Mouse (Mus musculus) spleen, embryonic (tissue): ENCODE measurements around the gene Mrps2.
"Not testable (repeated sequence)": the region's sequence is repeated elsewhere in the genome, so short reads cannot be mapped to it uniquely, and the experiment has no call there.

ENCODE experiments used
- CTCF ChIA-PET: fragments of 350-600 bp; sonication (Branson Sonifier 250); formaldehyde crosslinking; loops from one replicate; lab custom pipeline; 2022; lab: Charles Lee

Gene Mrps2

GRCm38 (mm10) chr2:28470591-28470990, 2.7 kb downstream of the Mrps2 start:
- CTCF ChIA-PET: no interaction called here

GRCm38 (mm10) chr2:28472011-28472410, 4.1 kb downstream of the Mrps2 start:
- CTCF ChIA-PET: not testable (repeated sequence)

DNA sequence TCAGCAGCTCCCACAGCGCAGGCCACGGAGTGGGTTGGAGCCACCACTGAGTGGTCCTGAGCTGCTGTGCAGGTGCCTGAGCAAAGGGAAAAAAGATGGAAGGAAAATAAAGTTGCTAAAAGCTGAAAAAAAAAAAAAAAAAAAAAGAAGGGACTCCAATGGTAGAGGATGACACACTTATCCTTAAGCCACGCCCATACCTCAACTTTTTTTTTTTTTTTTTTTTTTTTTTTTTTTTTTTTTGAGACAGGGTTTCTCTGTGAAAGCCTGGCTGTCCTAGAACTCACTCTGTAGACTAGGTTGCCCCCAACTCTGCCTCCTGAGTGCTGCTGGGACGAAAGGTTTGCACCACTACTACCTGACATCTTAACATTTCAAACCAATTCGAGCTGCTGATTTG, 10.1 kb downstream of the Mrps2 start:
- CTCF ChIA-PET: interaction anchor here (0.7 kb wide), 1 partner anchor 83 kb away, joined by 15 read pairs; no protein-coding TSS in a partner anchor

DNA sequence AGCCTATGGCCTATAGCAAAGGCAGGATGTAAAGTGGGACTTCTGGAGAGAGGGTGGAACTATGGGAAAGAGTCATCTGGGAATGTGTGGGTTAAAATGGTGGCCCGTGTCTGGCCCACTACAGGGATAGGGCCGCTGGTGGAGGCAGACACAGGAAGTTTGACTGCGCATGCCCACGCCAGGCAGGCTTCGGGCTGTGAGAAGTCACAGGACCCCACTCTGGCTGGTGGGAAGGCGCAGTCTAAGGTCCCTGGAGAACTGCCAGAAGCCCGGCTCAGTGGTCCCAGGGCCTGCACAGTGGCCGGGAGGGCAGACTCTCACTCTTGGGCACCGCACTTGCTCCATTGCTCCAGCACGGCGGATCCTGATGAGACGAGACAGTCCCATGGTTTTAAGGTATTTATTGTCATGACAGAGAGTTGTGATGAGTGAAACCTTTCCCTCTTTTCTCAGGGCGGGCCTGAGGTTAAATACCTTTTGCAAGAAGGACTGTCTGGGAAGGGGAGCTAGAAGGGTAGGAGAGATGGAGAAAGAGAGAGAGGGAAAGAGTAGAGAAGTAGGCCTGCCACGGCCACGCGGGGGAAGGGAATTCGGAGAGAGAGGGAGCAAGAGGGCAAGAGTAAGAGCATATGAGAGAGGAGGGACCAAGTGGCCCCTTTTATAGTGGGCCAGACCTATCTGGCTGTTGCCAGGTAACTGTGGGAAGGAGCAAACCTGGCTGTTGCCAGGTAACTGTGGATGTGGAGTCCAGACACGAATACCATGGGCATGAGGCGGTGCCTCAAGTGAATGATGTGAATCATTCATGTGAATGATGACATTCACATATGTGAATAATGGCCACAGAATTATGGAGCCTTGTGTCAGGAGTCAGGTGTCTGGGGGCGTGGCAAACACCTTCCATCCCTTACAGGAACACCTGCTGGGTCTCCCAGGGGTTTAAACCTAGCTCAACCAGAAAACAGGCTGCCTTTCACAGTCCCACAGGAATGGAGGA, 11.6 kb downstream of the Mrps2 start:
- CTCF ChIA-PET: no interaction called here

- CTCF ChIA-PET: no interaction called here
Observed at GRCm38 (mm10) chr2:28483861-28484260, 16.0 kb downstream of the Mrps2 start.

DNA sequence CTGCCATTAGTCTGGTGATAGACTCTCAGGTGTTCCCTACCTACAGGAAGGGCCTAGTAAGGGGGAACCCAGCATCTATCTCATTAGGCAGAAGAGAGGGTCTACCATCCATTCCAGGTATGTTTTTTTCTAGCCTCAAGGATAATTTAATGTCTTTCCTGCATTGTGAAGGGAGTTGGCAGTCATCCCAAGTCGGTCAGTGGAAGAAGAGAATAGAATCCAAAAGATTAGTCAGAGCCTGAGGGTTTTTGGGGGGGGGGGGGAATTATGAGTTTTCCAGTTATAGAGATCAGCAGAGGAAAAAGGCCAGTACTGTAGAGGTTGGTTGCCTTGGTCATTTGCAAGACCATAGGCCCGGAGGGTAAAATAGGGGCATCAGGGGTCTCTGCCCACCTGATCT, 26.7 kb downstream of the Mrps2 start:
- CTCF ChIA-PET: interaction anchor here (0.6 kb wide), 1 partner anchor 9 kb away, joined by 3 read pairs; no protein-coding TSS in a partner anchor

DNA sequence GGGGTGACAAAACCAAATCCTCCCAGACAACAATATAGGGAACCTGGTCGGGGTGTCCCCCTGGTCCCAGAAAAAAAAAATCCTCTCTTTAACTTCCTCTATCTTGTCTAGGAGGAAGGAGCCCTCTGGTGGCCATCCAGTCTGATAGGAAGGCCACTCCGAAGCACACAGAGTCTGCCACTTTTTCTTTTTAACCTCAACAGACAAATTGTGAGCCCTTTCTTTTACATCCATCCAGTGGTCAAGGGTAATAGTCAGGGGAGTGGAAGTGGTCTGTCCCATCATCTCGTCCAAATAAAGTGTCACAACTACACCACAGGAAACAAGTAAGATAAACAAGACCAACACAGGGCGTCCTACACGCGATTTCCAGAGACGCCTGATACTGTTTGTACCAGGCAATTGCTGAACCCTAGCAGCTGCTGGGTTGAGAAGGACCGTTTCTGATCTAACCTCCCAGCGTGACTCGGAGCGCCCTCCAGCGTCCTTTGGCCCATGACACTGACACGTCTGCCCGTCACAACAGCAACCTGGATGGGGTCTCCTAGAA, 27.4 kb downstream of the Mrps2 start:
- CTCF ChIA-PET: no interaction called here

GRCm38 (mm10) chr2:28495801-28496595, 28.1 kb downstream of the Mrps2 start:
- CTCF ChIA-PET: no interaction called here

- CTCF ChIA-PET: no interaction called here
Observed at GRCm38 (mm10) chr2:28496671-28497070, 28.8 kb downstream of the Mrps2 start, which contains the start of gene Gbgt1. Gene Gbgt1 (plus strand): TSS chr2:28496891.

- CTCF ChIA-PET: no interaction called here
Observed at GRCm38 (mm10) chr2:28497561-28497960, 29.7 kb downstream of the Mrps2 start.

DNA sequence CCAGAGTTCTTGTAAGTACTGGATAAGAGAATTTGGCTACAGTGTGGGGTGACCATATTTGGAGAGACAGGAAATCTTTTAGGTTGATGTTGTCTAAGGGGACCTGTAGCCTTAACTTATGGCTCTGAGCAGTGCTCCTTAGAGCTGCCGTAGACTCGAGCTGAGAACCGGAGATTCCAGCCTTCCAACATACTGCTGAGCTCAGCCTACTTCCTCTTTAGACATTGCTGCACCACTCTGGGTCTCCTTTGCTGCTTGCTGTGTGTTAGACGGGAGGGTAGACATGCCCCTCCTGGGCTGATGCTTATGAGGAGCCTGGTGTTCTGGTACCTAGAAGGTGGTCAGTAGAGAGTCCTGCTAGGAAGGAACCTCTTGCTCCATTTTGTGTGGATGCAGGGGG, 30.6 kb downstream of the Mrps2 start:
- CTCF ChIA-PET: no interaction called here

DNA sequence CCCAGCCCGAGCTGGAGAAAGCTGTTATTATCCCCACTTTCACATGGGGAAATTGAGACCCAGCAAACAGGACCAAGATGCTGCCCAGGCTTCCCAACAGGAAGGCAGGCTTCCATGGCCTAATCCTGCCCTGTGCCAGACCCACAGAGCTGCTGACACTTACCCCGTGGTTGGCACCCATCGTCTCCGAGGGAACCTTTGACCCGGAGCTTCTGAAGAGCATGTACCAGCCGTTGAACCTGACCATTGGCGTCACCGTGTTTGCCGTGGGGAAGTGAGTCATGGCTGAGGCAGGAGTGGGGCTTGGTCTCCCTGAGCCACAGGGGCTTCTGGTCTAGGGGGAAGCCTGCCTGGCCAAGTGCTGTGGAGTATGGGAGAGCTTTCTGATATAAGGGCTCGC, 35.1 kb downstream of the Mrps2 start:
- CTCF ChIA-PET: interaction anchor here (0.5 kb wide), 1 partner anchor 9 kb away, joined by 3 read pairs; no protein-coding TSS in a partner anchor

DNA sequence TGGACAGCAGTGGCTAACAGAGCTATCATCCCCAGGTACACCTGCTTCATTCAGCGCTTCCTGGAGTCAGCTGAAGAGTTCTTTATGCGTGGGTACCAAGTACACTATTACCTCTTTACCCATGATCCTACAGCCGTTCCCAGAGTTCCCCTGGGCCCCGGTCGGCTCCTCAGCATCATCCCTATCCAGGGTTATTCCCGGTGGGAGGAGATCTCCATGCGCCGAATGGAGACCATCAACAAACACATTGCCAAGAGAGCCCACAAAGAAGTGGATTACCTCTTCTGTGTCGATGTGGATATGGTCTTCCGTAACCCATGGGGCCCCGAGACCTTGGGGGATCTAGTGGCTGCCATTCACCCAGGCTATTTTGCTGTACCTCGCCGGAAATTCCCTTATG, 36.8 kb downstream of the Mrps2 start:
- CTCF ChIA-PET: no interaction called here

DNA sequence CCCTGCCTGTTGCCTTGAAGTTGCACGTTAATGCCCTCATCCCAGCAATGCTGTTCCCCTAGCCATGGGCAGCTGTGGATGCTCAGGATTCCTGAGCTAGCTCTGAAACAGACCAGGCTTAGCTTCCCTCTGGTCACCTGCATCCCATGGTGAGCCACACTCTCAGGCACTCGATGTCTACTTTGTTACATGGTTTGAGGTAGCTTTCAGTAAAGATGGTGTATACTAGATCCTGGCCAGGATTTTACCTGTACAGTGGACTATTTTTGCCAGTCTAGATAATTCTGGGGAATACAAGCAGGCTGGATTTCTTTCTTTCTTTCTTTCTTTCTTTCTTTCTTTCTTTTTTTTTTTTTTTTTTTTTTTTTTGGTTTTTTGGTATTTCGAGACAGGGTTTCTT, 37.9 kb downstream of the Mrps2 start, which contains the start of gene Gm10134:
Gene Gm10134 (plus strand): TSS at position 301 of the 400 bp plus-strand sequence.
- CTCF ChIA-PET: interaction anchor here (0.6 to 0.7 kb wide), 2 partner anchors 30 to 266 kb away, joined by 3 to 8 read pairs; no protein-coding TSS in a partner anchor

DNA sequence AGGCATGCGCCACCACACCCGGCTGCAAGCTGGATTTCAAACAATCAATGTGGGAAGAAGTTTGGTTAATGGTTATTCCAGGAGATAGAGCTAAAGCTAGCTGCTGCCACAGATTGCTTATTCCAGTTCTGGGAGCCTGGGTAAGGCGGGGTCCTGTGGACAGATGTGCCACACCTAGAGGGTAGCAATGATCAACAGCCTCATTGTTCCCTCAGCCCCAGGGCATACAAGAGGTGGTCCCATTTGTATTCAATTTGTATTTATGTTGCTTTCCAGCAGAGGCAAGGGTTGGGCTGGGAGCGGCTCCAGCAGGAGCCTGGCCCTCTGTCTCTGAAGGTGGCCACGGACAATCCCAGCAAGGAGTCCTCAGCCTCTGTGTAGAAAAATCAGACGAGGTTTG, 38.4 kb downstream of the Mrps2 start:
- CTCF ChIA-PET: no interaction called here

GRCm38 (mm10) chr2:28511600-28511999, 43.7 kb downstream of the Mrps2 start:
- CTCF ChIA-PET: interaction anchor here (0.6 to 2.9 kb wide), 3 partner anchors 37 to 281 kb away, joined by 9 to 10 read pairs (median 10); no protein-coding TSS in a partner anchor

DNA sequence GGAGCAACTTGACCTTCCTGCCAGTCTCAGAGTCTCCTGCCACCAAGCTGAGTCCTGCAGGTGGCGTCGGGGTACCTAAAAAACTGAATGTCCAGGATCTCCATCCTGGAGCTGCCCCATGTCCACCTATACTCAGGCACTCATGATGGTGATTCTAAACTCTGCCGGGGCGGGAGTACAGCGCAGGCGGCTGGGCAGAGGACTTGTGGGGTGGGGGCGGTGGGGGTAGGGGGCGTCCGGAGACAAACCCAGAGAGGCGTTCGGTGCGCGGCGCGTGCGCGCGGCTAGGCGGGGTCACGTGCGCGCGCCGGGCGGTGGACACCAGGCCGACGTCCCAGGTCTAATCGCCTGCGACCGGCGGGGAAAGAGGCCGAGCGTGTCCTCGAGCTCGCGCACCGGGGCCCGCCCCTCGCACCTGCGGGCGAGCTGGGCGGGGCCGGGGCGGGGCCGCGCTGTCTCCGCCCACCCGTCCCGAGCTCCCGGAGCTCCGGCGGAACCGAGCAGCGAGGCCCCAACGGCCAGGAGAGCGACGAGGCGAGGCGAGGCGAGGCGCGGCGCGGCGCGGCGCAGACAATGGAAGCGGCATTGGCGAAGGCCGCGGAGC, 45.0 kb downstream of the Mrps2 start, which contains the start of gene Ralgds:
Gene Ralgds (plus strand): TSS at position 328 of the 604 bp plus-strand sequence.
- CTCF ChIA-PET: interaction anchor here (0.5 to 2.9 kb wide), 7 partner anchors 33 to 1452 kb away, joined by 3 to 14 read pairs (median 5); partner anchors contain the start of gene Gfi1b

GRCm38 (mm10) chr2:28513431-28514370, 45.8 kb downstream of the Mrps2 start:
- CTCF ChIA-PET: interaction anchor here (0.7 to 2.9 kb wide), 3 partner anchors 32 to 108 kb away, joined by 4 to 10 read pairs (median 5); partner anchors contain the start of gene Gfi1b

DNA sequence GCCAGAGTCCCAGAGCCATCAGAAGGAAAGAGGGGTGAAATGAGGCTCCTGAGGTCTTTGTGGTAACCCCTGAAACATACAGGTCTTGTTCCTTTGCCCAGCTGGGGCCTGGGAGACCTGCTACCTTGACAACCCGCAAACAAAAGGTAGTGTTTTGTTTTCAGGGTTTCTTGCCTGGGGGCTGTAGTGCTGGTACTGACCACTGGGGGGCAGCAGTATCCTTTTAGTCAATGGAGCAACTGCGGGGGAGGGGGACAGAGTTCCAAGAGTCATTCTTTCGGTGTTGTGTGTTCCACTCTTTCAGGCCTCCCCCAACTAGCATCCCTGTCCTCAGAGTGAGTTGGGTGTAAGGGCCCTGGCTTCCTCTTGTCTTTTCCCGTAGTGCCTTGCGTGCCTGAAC, 46.6 kb downstream of the Mrps2 start:
- CTCF ChIA-PET: interaction anchor here (4.1 kb wide), 1 partner anchor 33 kb away, joined by 35 read pairs; no protein-coding TSS in a partner anchor
